Mouse (Mus musculus) c-Kit-negative CD71-positive TER-119-positive erythroid progenitor cells, embryonic 14.5 days (primary cell): ENCODE measurements around the gene Slc25a25.

Experiments
- DNase-seq: peaks from one replicate; pipeline ENCODE4 v3.0.0-alpha.2; 2013; ENCODE audit warnings: low read depth, low spot score

The Slc25a25 gene

DNA sequence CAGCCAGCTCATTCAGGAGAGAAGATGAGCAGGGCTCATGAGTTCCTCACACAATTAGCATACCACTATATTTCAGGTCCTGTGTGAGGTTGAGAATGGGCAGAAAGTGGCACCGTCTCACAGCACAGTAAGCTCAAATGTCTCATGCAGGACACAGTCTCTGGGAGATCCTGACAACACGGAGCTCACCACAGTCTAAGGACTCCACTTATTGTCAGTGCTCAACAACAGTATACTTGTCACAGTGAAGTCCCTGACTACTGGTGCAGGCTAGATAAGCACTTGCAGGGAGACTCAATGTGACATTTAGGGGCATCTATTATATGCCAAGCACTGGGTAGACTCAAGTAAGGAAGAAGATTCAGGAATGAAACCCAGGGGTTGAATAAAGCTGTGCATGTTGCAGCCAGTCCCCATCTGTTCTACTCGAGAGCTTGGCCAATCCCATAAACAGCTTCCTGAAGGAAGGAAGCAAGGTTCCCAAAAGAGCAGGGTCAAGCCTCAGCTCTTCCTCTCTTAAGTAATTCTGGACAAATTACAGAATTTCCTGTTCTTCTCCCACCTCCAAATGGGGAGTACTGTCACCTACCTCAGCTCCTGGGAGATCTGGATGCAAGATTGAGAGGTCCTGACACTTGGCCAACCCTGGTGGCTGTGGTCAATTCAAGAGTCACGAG, 21.9 kb downstream of the Slc25a25 start:
- no peak for DNase-seq

DNA sequence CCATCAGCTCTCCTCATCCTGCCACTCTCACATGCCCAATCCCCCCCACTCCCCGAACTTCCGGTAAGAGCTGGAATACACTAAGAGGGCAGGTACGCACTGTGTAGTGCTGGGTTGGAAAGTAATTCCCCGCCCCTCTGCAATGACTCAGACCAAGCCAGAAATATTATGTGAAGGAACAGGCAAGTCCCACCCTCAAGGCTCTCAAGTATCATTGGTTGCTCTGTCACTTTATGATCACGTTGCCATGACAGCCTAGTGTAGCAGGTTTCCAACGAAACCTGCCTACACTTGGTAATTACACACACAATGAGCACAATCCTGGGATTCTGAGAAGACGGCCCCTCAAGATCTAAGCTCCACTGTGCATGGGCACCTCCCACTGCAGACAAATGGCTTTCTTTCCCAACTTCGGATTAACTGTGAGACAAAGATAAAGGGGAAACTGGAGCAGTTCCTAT, 23.0 kb downstream of the Slc25a25 start:
- DNase-seq, result no peak

DNA sequence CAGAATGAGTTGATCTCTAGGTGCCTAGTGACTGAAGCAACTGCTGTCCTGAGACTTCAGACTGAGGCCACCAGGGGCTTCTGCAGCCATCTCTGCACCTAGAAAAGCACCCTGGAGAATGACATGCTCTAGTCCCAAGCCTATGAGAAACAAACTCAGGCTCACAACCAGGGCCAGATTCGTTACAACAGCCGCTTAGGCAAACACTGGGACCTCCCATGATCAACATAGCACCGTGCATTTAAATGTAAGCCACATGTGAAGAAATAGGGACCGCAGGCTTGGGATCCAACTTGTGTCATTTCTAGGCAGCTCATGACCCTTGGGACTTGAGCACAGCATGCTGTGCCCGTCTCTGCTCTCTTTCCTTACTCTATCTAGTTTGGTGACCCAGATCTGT, 23.5 kb downstream of the Slc25a25 start:
- no peak for DNase-seq

DNA sequence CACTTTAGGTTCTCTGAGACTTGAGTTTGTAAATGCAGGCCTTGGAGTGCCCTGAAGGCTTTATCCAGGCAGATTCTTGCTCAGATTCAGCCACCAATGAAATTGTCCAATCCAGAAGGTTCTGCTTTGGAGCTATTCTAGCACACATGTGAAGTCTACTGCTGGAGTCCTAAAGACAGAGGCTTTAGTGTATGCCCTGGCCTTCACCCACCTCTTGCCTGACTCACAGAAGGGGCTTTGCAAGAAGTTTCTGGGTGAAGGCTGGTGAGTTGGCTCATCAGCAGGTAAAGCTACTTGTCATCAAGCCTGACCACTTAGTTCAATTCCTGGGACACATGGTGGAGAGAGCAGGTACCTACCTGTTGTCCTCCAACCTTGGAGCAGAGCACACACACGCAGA, 25.1 kb downstream of the Slc25a25 start:
- no peak for DNase-seq

DNA sequence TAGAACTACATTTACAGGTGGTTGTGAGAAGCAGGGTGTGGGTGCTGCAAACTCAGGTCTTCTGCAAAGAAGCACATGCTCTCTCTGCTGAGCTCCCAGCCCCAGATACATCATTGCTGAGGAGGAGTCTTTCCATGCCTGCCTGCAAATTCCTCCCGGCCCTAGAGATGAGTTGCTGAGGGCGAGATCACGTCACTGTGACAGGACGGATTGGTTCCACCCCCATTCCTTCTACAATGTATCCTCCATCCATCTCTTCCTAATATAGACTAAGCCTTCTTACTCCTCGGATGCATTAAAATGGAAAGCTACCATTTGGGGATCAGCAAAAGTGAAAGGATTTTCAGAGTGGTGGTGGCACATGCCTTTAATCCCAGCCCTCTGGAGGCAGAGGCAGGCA, 25.7 kb downstream of the Slc25a25 start:
- no peak for DNase-seq

DNA sequence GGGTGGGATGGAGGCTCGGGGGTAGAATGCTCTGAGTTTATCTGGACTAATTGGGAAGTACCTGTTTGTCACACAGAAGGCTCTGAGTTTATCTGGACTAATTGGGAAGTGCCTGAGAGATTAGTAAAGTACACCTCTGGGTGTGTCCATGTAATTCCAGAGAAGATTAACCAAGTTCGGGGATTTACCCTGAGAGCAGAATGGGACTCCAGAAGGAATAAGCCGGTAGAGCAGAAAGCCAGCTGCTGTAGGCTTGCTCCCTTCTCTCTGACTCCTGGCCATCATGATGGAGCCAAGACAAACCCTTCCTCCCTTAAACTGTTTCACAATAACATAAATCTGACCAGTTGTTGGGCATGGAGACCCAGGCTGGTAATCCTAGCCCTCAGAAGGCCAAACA, 26.4 kb downstream of the Slc25a25 start:
- DNase-seq, result no peak

DNA sequence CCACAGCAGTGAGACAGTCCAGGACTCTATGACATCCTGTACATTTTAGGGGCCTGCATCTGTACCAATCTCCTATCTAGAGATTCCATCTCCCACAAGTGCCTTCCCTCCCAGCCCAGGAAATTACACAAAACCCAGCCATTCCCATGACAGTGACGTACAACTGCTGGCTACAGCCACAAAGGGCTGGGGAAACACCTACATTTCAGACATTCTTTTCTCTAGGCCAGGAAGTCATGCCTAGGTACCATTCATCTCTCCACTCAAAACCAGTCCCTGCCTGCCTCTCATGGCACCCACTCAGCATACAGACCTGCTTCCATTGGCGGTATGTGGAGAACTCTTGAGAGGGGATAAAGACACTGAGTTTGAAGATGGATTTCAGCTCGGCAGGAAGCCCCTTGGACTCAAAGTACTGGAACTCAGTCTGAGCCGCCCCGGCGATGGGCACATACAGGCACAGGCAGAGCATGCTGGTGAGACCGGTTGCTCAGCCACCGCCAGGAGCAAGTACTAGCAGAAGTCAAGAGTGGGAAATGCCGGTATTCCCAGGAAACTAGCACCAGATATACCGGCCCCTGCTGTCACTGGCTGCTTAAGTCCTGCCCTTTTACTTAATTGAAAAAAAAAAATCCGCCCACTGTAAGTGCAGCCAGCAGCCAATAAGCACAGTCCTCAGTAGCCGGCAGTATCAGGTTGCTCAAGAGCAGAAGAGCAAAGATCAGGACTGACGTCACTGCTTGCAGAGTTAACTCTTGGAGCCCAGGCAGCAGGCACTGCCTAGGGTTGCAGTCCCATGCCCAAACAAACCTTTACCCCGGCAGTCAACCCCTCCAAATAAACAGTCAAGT, 27.5 kb downstream of the Slc25a25 start:
- DNase-seq, result no peak

- no peak for DNase-seq
Observed at GRCm38 (mm10) chr2:32421851-32422251, 29.4 kb downstream of the Slc25a25 start.

- no peak for DNase-seq
Observed at GRCm38 (mm10) chr2:32420647-32421046, 30.6 kb downstream of the Slc25a25 start.

DNA sequence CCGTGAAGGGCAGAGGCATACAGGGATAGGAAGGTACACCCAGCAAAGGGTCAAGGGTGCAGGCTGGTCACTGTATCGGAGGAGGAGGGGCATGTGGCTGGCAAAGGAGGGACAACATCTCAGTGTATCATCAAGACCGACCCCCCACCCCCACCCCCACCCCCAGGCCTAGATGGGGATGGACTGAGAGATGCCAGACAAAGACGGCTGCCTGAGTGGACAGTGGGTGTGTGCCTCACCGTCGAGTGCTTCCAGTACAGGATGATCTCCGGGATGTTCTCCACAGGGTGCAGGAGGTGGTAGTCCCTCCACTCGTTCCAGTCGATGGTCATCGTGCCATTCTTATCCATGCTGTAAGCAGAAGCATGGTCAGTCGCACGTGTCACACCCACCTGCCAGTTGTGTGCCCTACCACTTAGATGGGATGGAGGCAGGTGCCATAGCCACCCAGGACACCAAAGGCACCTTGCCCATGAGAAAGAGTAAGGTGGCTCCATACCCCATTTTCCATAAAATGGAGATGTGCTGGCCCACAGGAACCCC, 31.1 kb downstream of the Slc25a25 start:
- no peak for DNase-seq

- no peak for DNase-seq
Observed at GRCm38 (mm10) chr2:32419359-32419758, 31.9 kb downstream of the Slc25a25 start.

DNA sequence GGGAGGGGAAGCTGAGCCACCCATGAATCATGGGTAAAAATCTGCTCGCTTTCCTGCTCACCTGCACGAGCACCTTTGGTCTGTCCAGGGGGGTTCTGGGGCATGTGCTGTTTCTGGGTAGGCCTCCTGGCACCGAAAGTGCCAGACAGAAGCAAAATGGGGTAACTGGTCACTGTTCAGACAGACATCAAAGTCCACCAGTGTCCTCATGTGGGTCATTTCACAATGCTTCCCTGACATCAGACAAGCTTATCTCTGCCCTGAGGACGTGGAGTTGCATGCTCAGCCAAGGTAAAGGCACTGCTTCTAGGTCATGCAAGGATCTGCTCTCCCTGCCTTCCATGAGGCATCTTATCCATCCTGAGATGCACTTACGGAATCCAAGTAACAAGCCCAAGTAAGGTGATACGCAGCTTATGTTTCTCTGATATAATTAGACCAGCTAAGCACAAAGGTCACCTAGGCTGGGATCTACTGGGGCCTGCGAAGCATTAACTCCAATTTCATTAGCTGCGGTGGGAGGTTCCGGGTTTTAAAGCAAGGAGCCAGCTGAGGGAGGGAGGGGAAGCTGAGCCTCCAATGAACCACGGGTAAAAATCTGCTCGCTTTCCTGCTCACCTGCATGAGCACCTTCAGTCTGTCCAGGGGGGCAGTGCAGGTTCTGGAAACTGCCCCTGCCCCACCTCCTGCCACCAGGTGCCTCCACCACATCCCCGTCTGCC, 32.7 kb downstream of the Slc25a25 start:
- DNase-seq, result no peak

DNA sequence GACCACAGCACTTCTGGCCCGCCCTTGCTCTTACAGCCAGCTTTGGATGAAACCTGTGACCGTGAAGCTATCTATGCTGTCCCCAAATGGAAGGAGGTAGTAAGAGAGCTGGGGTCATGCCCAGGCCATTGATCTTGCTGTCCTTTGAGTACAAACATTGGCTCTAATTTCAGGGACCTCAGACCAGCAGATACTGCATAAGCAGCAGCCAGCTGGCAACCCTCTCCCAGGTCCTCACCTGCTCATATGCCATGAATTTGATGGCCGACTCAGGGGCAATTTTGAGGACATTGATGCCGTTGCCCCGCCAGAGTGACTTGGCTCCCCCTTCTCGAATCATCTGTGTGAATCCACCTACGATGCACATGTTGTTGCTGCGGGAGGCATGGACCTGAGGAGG, 33.8 kb downstream of the Slc25a25 start:
- DNase-seq, result no peak

DNA sequence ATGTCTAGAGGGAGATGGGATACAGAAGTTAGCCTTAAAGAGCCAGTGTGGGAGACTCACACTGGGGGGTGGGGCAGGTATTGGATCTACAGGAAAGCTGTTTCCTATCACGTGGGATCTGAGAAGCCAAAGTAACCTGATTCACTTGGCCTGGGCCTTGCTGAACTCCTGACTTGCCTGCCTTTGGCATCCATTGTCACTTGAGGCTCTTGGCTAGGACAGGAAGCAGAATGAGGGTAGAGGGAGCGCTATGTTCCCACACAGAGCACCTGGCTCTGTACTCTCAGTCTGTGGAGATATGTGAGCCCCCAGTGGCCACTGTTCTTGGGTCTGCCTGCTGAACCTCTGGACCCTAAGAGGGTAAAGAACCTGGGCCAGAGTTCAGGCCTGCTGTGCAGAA, 34.7 kb downstream of the Slc25a25 start:
- no peak for DNase-seq

GRCm38 (mm10) chr2:32415801-32416200, 35.4 kb downstream of the Slc25a25 start:
- no peak for DNase-seq

DNA sequence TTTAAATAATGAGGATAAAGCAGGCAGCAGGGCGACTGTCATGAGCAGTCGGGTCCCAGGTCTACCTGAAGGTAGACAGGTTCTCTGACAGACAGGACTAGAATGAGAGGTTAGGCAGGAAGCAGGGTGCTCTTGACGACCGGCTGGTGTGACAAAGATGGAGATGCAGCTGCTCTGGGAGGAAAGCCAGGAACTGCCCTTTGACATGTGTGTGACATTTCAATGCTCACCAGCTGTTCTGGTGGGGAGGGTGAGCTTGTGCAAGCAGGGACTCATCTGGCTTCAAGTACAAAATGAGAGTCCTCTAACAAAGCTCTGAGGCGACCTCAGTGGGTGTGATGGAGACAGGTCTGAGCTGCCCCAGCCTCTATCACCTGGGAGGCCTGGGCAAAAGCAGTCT, 37.3 kb downstream of the Slc25a25 start:
- no peak for DNase-seq

DNA sequence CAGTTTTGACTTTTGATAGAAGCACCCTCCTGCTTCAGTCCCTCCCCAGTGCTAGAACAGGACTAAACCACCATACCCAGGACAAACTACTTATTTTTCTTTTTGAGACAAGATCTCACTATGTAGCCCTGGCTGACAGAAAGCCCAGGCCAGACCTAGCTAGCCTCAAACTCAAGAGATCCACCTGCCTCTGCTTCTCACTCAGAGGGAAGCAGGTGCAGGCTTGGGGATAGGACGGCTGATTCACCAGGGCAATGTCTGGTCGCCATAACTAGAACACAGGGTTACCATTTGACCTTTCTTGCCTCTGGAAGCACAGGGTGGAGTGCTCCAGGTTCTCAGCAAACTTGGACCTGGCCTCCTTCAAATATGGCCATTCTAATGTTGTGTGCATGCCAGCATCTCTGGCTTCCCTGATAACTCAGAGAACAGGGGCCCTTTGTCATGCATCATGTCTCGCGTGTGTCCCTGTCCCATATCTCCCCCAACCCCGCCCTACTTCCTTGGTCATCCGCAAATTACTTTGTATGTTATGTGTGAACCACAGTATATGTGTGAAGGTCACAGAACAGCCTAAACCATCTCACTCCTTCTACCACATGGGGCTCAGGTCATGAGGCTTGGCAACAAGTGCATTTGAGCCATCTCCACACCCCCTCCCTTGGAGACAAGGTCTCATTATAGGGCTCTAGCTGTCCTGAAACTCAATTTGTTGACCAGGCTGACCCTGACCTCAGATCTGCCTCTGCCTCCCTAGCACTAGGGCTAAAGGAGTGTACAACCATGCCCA, 38.3 kb downstream of the Slc25a25 start:
- no peak for DNase-seq

GRCm38 (mm10) chr2:32411407-32411806, 39.8 kb downstream of the Slc25a25 start:
- DNase-seq, result no peak

DNA sequence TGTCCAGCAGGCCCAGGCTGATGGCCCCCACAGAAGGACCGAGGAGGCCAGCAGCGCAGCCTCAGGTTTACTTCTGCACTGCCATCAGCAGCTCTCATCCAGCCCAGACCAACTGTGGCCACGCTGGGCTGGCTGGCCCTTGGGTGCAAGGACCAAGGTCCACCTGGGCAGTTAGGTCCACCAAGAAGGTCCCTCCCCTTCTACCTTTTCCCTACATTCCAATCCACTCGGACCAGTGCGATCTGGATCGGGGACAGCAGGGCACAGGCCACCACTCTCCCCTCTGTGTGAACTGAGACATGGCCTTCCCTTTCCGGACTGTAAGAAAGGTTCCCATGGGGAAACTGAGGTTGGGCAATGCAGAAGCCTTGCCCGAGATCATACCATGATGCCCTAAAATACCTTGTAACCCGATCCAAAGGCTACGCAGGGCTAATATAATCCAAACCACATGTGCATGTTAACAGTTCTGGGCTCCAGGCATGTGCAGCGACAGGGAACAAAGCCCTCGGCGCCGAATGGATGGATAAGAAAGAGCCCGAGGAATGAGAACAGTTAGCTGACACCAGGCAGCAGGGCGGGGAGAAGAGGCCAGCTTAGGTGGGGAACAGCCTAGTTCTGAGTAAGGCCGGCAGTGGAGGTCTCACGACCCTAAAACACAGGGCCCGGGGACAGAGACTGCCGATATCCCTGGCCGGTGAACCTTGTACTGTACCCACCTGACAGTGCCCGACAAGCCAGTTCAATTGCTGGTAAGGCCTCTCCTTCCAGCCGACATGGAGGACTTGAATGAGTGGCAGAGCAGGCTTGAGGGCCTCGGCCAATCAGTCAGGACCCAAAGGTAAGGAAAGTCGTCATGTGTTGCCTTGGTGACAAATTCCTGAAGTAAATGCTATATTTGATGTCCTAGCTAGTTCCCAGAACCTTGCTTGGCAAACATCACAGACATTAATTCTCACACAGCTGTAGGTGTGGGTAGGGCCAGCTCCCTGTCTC, 42.5 kb downstream of the Slc25a25 start:
- DNase-seq, result no peak
